Mouse (Mus musculus) liver, adult 2 months (tissue): ENCODE measurements around the gene Car14.

ENCODE experiments used
- CTCF ChIP-seq: fragments of 200-500 bp; IDR thresholded peaks from 2 replicates; pipeline ENCODE4 v1.5.1; 2011; ENCODE audit warnings: low read depth, low read length, control low read depth
- POLR2A ChIP-seq: fragments of 200-500 bp; IDR thresholded peaks from 2 replicates; pipeline ENCODE4 v1.6.1; 2011; ENCODE audit warnings: low read length, control low read depth; ENCODE audit not compliant: insufficient read depth; ENCODE audit errors: extremely low read depth

GRCm38 (mm10) chr3:95865571-95865970, 38.9 kb downstream of the Car14 start:
- TF ChIP-seq POLR2A (no peak), CTCF (no peak)
